Mouse (Mus musculus): ENCODE measurements around the gene Prr12.

Gene Prr12

DNA sequence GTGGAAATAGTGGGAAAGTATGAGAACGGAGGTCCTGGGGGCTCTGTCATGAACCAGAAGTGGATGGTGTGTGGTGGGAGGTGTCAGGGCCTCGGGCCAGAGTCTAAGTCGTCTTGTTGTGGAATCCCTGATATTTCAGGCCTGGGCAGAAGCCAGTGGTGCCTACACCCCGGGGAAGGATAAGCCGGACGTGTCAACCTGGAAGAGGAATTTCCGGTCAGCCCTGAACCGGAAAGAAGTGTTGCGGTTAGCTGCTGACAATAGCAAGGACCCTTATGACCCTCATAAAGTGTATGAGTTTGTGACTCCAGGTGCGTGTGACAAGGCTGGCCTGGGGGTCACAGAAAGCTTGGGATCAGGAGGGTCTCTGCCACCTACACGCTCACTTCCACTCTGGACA, 52.9 kb downstream of the Prr12 start:
- DNase-seq (ENCODE audit: low spot score in 2 of 2) = no peak

GRCm38 (mm10) chr7:44998501-44998955, 54.2 kb downstream of the Prr12 start, which contains the start of gene Bcl2l12:
Gene Bcl2l12 (minus strand): TSS chr7:44998712.
- no peak for DNase-seq (ENCODE audit: low spot score in 2 of 2)

- DNase-seq (ENCODE audit: low spot score in 2 of 2) = no peak
These were observed 54.7 kb downstream of the Prr12 start for GRCm38 (mm10) chr7:44997940-44998428.

DNA sequence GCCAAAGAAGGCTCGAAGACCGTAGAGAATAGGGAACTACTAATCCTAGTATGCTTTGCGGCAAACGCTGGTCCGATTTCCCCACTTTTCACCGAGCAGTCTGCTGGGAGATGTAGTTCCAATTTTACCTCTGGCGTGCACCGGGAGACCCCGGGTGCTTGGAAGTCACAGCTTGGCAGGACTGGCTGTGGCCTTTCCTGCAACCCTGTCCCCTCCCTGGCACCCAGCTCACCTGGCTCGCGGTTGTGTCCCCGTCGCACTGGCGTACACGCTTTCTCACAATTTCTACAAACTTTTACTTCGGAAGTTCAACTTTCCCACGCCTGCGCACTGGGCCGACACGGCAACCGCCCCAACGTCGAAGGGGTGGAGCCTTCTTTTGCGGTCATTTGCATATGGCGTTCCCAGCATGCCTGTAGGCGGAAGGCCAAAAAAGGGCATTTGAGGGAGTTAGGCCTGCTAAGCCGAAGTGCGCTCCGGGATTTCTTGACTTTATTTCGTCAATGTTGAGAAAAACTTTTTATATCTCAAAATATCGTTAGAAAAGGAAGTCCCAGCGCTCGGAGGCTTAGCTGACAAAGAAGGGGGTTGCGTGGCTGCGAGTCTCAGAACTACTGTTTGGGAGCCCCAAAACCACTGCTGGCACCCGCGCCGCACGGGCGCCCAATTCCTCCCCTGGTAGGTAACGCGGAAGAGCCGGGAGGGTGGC, 55.3 kb downstream of the Prr12 start, which contains the start of gene Irf3:
Gene Irf3, plus strand, starts transcription at position 418 of the 709 bp plus-strand sequence.
- peak; percentile 92 to 94 for DNase-seq (ENCODE audit: low spot score in 2 of 2)

DNA sequence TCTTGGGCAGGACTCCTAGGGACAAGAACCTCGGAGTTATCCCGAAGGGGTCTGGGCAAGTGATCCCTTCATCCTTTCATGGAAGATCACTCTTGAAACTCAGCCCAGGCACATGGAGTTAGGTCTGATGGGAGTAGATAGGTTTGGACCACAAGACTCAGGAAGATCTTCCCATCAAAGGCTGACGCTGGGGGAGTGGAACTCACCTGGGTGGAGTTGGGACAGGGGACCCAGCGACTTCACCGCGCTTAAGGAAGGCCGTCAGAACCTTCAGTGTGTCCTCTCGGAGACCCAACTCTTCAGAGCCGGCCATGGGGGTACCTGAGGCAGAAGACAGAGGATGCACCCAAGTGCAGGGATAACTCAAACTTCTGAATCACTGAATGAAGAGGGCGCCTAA, 56.0 kb downstream of the Prr12 start:
- DNase-seq (ENCODE audit: low spot score in 2 of 2) = no peak

DNA sequence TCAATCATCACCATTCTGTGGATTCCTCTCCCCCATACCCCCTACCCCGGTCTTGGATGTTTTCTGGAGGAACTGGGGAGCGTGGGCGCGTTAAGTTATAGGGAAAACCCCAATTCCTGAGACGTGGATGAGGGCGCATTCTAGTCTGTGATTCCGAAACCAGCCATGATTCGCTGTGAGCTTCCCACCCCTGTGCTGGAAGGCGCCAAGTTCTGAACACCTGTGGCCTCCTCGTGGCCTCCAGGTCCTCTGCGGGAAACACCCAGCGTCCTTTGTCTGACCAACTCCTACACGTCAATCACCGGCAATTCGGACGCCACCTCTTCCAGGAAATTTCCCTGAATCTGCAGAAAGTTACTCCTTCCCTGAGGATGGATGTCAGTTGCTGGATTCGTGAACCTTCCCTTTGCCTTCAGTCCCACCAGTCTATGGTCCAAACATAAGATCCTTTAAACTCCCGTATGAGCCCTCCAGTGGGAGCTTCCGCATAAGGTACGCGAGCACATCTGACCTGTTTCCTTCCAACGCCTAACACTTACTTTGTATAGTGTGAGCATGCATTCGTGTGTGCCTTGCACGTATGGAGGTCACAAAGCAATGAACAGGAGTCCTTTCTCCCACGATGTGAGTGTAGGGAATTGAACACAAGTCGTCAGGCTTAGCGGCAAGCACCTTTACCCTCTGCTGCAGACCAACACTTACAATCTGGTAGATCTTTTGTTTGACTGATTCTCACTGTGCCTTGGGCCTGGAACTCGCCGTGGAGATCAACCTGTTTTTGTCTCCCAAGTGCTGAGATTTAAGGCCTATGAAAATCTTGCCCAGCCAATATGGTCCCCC, 65.6 kb downstream of the Prr12 start:
- DNase-seq (ENCODE audit: low spot score in 2 of 2) = no peak

- peak; percentile 98 to 100 for DNase-seq (ENCODE audit: low spot score in 2 of 2)
These were observed 66.3 kb downstream of the Prr12 start, which contains the start of gene Prmt1 for GRCm38 (mm10) chr7:44986192-44986878. Gene Prmt1 (minus strand): TSS chr7:44986568.

GRCm38 (mm10) chr7:44985595-44986191, 67.0 kb downstream of the Prr12 start:
- DNase-seq (ENCODE audit: low spot score in 2 of 2) = peak; percentile 73 to 74

GRCm38 (mm10) chr7:44984833-44985164, 67.9 kb downstream of the Prr12 start:
- DNase-seq (ENCODE audit: low spot score in 2 of 2) = no peak

GRCm38 (mm10) chr7:44983944-44984832, 68.5 kb downstream of the Prr12 start:
- DNase-seq (ENCODE audit: low spot score in 2 of 2) = no peak

DNA sequence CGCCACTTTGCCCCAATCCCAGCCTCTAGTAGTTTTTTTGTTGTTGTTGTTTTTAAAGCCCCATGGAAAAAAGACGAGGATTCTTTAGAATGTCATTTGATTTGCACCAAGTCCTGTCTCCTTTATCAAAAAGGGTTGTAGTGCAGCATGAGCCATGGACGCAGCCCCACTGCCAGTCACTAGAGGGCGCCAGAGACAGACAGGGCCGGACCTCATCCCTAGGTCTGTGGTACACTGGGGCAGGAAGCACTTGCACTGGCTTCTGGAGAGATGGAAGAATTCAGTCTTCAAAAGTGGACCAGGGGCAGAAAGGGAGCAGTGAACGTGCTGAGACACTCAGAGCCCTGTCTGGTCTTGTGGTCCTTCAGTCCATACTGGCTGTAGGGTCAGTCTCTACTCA, 69.6 kb downstream of the Prr12 start:
- DNase-seq (ENCODE audit: low spot score in 2 of 2) = peak in 1 of 2 experiments; percentile 75

DNA sequence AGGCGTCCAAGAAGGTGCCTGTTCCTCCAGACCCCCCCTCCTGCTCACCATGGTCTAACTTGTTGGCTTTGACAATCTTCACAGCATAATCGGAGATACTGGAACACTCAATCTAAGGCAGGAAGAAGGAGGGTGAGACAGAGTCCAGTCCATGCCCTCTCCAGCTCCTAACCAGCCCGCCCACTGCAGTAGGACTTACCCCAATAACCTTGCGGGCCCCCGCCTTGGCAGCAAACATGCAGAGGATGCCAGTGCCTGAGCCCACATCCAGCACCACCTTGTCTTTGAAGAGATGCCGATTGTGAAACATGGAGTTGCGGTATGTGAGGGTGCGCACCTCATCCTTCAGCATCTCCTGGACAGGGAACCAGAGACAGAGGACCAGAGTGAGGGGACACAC, 71.1 kb downstream of the Prr12 start:
- DNase-seq (ENCODE audit: low spot score in 2 of 2) = no peak

GRCm38 (mm10) chr7:44978300-44978699, 74.4 kb downstream of the Prr12 start:
- DNase-seq (ENCODE audit: low spot score in 2 of 2) = no peak

Measured in frontal cortex, postnatal 10 days (tissue).